Mouse (Mus musculus) macrophage (primary cell): ENCODE results near the gene Edaradd. TPM values are rescaled to one million over a fixed set of nuclear protein-coding genes. Genes with fewer than 3 reads are reported as not detected.
A peak's percentile ranks its signal among the peaks of the same experiment; 100 is the strongest.
"Not testable (repeated sequence)": the region's sequence is repeated elsewhere in the genome, so short reads cannot be mapped to it uniquely, and the experiment has no call there.

Experiments used
- H3K27ac ChIP-seq: fragments of 350-480 bp; formaldehyde crosslinking; 2 replicates; pipeline ENCODE4 v1.9.0; 2021
- H3K36me3 ChIP-seq: fragments of 350-480 bp; formaldehyde crosslinking; 2 replicates; pipeline ENCODE4 v1.9.0; 2021; ENCODE audit errors: inconsistent target
- H3K4me3 ChIP-seq: fragments of 350-480 bp; formaldehyde crosslinking; 2 replicates; pipeline ENCODE4 v1.9.0; 2021; ENCODE audit errors: inconsistent target
- H3K79me2 ChIP-seq: fragments of 350-480 bp; formaldehyde crosslinking; 2 replicates; pipeline ENCODE4 v1.9.0; 2021; ENCODE audit errors: inconsistent target
- WGBS: methylation state at CpG from one replicate; pipeline ENCODE4 v1.1.7; 2026; ENCODE audit warnings: inconsistent platforms; ENCODE audit not compliant: missing documents; 5-methylcytosine and 5-hydroxymethylcytosine counted together
- polyA plus RNA-seq: library from polyadenylated mRNA; stranded (reverse); fragments of 250-400 nt; gene quantifications from 3 replicates; pipeline ENCODE4 v1.2.4, GENCODE M21; 2018; ENCODE audit warnings: inconsistent platforms

Edaradd gene
- polyA plus RNA-seq, 1 experiment from 2014 or later = 0.06 TPM

GRCm38 (mm10) chr13:12499107-12499506 is 21.1 kb downstream of the Edaradd start:
- 93% methylated on average over 7 of the region's 7 CpGs for WGBS
- Histone ChIP-seq H3K27ac (no peak overlapping the region), H3K79me2 (no peaks in the 10 kb centered on the region), H3K36me3 (no peaks in the 10 kb centered on the region), H3K4me3 (no peak overlapping the region)

- H3K36me3 ChIP-seq = no peaks in the 10 kb centered on the region
- H3K4me3 ChIP-seq = no peak overlapping the region
- H3K27ac ChIP-seq = no peak overlapping the region
- 77% methylated on average over 8 of the region's 8 CpGs for WGBS
- H3K79me2 ChIP-seq = no peaks in the 10 kb centered on the region
Measured at GRCm38 (mm10) chr13:12497809-12498208, 22.4 kb downstream of the Edaradd start.

- Histone ChIP-seq H3K27ac (no peak overlapping the region), H3K4me3 (no peak overlapping the region), H3K79me2 (no peaks in the 10 kb centered on the region), H3K36me3 (no peaks in the 10 kb centered on the region)
- 96% methylated on average over 9 of the region's 9 CpGs for WGBS
Measured at GRCm38 (mm10) chr13:12494750-12495149, 25.5 kb downstream of the Edaradd start.

GRCm38 (mm10) chr13:12492515-12492914 is 27.7 kb downstream of the Edaradd start:
- no peak overlapping the region for H3K27ac ChIP-seq
- no peak overlapping the region for H3K4me3 ChIP-seq
- no peaks in the 10 kb centered on the region for H3K79me2 ChIP-seq
- no peaks in the 10 kb centered on the region for H3K36me3 ChIP-seq
- 95% methylated on average over 2 of the region's 3 CpGs for WGBS

- Histone ChIP-seq H3K79me2 (no peaks in the 10 kb centered on the region), H3K27ac (no peak overlapping the region), H3K4me3 (no peak overlapping the region), H3K36me3 (no peaks in the 10 kb centered on the region)
- WGBS = 95% methylated on average over 7 of the region's 7 CpGs
Measured at GRCm38 (mm10) chr13:12485640-12486039, 34.6 kb downstream of the Edaradd start.

GRCm38 (mm10) chr13:12485197-12485596 is 35.0 kb downstream of the Edaradd start:
- H3K27ac ChIP-seq = no peak overlapping the region
- H3K4me3 ChIP-seq = no peak overlapping the region
- no peaks in the 10 kb centered on the region for H3K79me2 ChIP-seq
- WGBS = 96% methylated on average over 2 of the region's 2 CpGs
- H3K36me3 ChIP-seq = no peaks in the 10 kb centered on the region

- Histone ChIP-seq H3K27ac (no peak overlapping the region), H3K79me2 (no peaks in the 10 kb centered on the region), H3K4me3 (no peak overlapping the region), H3K36me3 (no peaks in the 10 kb centered on the region)
- WGBS = 97% methylated on average over 6 of the region's 6 CpGs
Measured at GRCm38 (mm10) chr13:12479802-12480201, 40.4 kb downstream of the Edaradd start.

- no peaks in the 10 kb centered on the region for H3K79me2 ChIP-seq
- H3K36me3 ChIP-seq = no peaks in the 10 kb centered on the region
- WGBS = 93% methylated on average over 15 of the region's 15 CpGs
- no peak overlapping the region for H3K27ac ChIP-seq
- no peak overlapping the region for H3K4me3 ChIP-seq
Measured at GRCm38 (mm10) chr13:12478301-12478700, 41.9 kb downstream of the Edaradd start.

- Histone ChIP-seq H3K79me2 (no peaks in the 10 kb centered on the region), H3K27ac (no peak overlapping the region), H3K4me3 (no peak overlapping the region), H3K36me3 (peaks cover 12% of the 10 kb centered on the region; the same call in 1 of the 2 replicates)
- 98% methylated on average over 4 of the region's 4 CpGs for WGBS
Measured at GRCm38 (mm10) chr13:12476886-12477285, 43.4 kb downstream of the Edaradd start.

- H3K36me3 ChIP-seq = peaks cover 18% of the 10 kb centered on the region; the same call in 1 of the 2 replicates
- no peaks in the 10 kb centered on the region for H3K79me2 ChIP-seq
- H3K4me3 ChIP-seq = peak overlapping the region; percentile 6; the same call in 1 of the 2 replicates
- WGBS = 71% methylated on average over 6 of the region's 6 CpGs
- no peak overlapping the region for H3K27ac ChIP-seq
Measured at GRCm38 (mm10) chr13:12475239-12475638, 45.0 kb downstream of the Edaradd start.

GRCm38 (mm10) chr13:12473724-12474378 is 46.4 kb downstream of the Edaradd start:
- Histone ChIP-seq H3K36me3 (peaks cover 18% of the 10 kb centered on the region; the same call in 1 of the 2 replicates), H3K4me3 (no peak overlapping the region), H3K27ac (no peak overlapping the region), H3K79me2 (no peaks in the 10 kb centered on the region; the same call in 1 of the 2 replicates)
- WGBS = 47% methylated on average over 8 of the region's 8 CpGs

GRCm38 (mm10) chr13:12468488-12468887 is 51.8 kb downstream of the Edaradd start:
- peak overlapping the region; percentile 28 for H3K4me3 ChIP-seq
- H3K27ac ChIP-seq = peak overlapping the region; percentile 98
- no peaks in the 10 kb centered on the region; the same call in 1 of the 2 replicates for H3K79me2 ChIP-seq
- H3K36me3 ChIP-seq = peaks cover 18% of the 10 kb centered on the region; the same call in 1 of the 2 replicates
- 65% methylated on average over 1 of the region's 1 CpGs for WGBS

- Histone ChIP-seq H3K27ac (no peak within 1 kb of the TSS), H3K4me3 (no peak within 1 kb of the TSS), H3K36me3 (no peaks in the 10 kb centered on the region), H3K79me2 (peaks cover 14% of the 10 kb centered on the region)
- WGBS = 100% methylated on average over 1 of the region's 1 CpGs
Measured at GRCm38 (mm10) chr13:12464844-12465243, 55.4 kb downstream of the Edaradd start, which contains the start of gene Lgals8. Lgals8 (minus strand) TSS chr13:12464944.

- 83% methylated on average over 5 of the region's 6 CpGs for WGBS
- not testable (repeated sequence) for H3K27ac ChIP-seq, H3K36me3 ChIP-seq
Measured at GRCm38 (mm10) chr13:12464159-12464558, 56.1 kb downstream of the Edaradd start.

GRCm38 (mm10) chr13:12462623-12463022 is 57.6 kb downstream of the Edaradd start:
- Histone ChIP-seq H3K4me3 (no peak overlapping the region), H3K27ac (no peak overlapping the region), H3K79me2 (peaks cover 36% of the 10 kb centered on the region), H3K36me3 (peaks cover 12% of the 10 kb centered on the region; the same call in 1 of the 2 replicates)
- WGBS = 85% methylated on average over 4 of the region's 4 CpGs

More at GRCm38 (mm10) chr13:12464159-12464558, 56.1 kb downstream of the Edaradd start:
- H3K79me2 ChIP-seq = peaks cover 21% of the 10 kb centered on the region
- H3K4me3 ChIP-seq = not testable (repeated sequence)
